Mouse (Mus musculus) small intestine, adult 2 months (tissue): ENCODE measurements at regions not wholly inside any gene's neighbourhood (a gene's known extent, or its start where the extent isn't known, plus 50 kb on each side); places are given as distances from the start of the nearest gene placed in this dataset.

Source experiments
- CTCF ChIP-seq: fragments of 200-500 bp; IDR thresholded peaks from 2 replicates; pipeline ENCODE4 v1.5.1; 2012; ENCODE audit warnings: low read depth, mild to moderate bottlenecking, control low read depth, inconsistent platforms, low read length, moderate library complexity, mixed read lengths; ENCODE audit not compliant: insufficient replicate concordance, insufficient read length; ENCODE audit errors: extremely low read depth
- POLR2A ChIP-seq: fragments of 200-500 bp; IDR thresholded peaks from 2 replicates; pipeline ENCODE4 v1.6.1; 2012; ENCODE audit warnings: low read depth, mild to moderate bottlenecking, control low read depth, inconsistent platforms, low read length, moderate library complexity

GRCm38 (mm10) chrX:42401564-42402334 is 87.7 kb upstream of the Tex13c2 start:
- TF ChIP-seq CTCF, result no peak
- TF ChIP-seq POLR2A, result no peak
